Comparison of ENCODE assay signal across 8 mouse cellular contexts in genomic region chrX:164419955-164420354, GRCm38 (mm10). TPM values are rescaled to one million over a fixed set of nuclear protein-coding genes. Genes with fewer than 3 reads are reported as not detected.
DNase-seq lines count a peak whose midpoint lies in the region; ATAC-seq and TF ChIP-seq lines count a peak whose summit lies in the region.

No protein-coding gene starts in this region.

- H3K9ac ChIP-seq in forebrain, embryonic 13.5 days: peak overlapping the region; percentile 70
- peak overlapping the region; percentile 75 for H3K9ac ChIP-seq in liver, embryonic 15.5 days

- WGBS in cerebellum, adult 2 months: 9% methylated on average over 13 of the region's 13 CpGs
- 32% methylated on average over 12 of the region's 13 CpGs for WGBS in forebrain, embryonic 13.5 days
- whole genome bisulfite sequencing in liver, embryonic 15.5 days (ENCODE audit: insufficient replicate concordance): 23% methylated on average over 13 of the region's 13 CpGs

- H3K4me3 ChIP-seq in cerebellum, adult 2 months (replicated peaks; ENCODE audit: insufficient read depth, low read depth, low read length): peak overlapping the region; percentile 100
- H3K4me3 ChIP-seq in C2C12 (ENCODE audit: insufficient read depth, poor library complexity, severe bottlenecking): peak overlapping the region; percentile 43
- peak overlapping the region; percentile 50 for H3K4me3 ChIP-seq in forebrain, embryonic 13.5 days
- peak overlapping the region; percentile 71 for H3K4me3 ChIP-seq in liver, embryonic 15.5 days (replicated peaks)

- no peak for TF ChIP-seq POLR2A in cerebellum, adult 2 months (IDR thresholded peaks at IDR 0.05; ENCODE audit: borderline replicate concordance, insufficient read depth, low read length)

- peak overlapping the region; percentile 80 for H3ac ChIP-seq in C2C12 (ENCODE audit: control insufficient read depth, insufficient read length, low read depth)

- peak overlapping the region; percentile 60 for H3K4me2 ChIP-seq in forebrain, embryonic 13.5 days
- peak overlapping the region; percentile 67 for H3K4me2 ChIP-seq in liver, embryonic 15.5 days

- no peaks in the 10 kb centered on the region for H3K27me3 ChIP-seq in cerebellum, adult 2 months (ENCODE audit: control insufficient read depth, insufficient read depth, low read length)
- H3K27me3 ChIP-seq in C2C12 (ENCODE audit: control insufficient read depth, insufficient read depth, insufficient read length): no peaks in the 10 kb centered on the region
- H3K27me3 ChIP-seq in forebrain, embryonic 13.5 days: no peaks in the 10 kb centered on the region
- H3K27me3 ChIP-seq in liver, embryonic 15.5 days: no peaks in the 10 kb centered on the region

- TF ChIP-seq CTCF in cerebellum, adult 2 months (IDR thresholded peaks at IDR 0.05; ENCODE audit: borderline replicate concordance, insufficient read depth, low read depth, low read length): no peak
- no peak for TF ChIP-seq CTCF in C2C12 (IDR thresholded peaks at IDR 0.05; ENCODE audit: control insufficient read depth, insufficient read depth, insufficient read length)

- peak; percentile 37; the same call in 1 of the 2 replicates for ATAC-seq in forebrain, embryonic 13.5 days
- ATAC-seq in liver, embryonic 15.5 days (ENCODE audit: insufficient read depth): peak; percentile 22

- peaks cover 15% of the 10 kb centered on the region for H3K79me3 ChIP-seq in C2C12 (ENCODE audit: low read depth)

- no peak for DNase-seq in cerebellum, adult 2 months
- no peak for DNase-seq in cerebellum, adult 11-12 months
- no peak for DNase-seq in layer of hippocampus, adult 8-10 months (ENCODE audit: low spot score in 2 of 2)
- DNase-seq in right cerebral cortex, postnatal 14 days: no peak
- no peak for DNase-seq in kidney, adult 9 months

- no peaks in the 10 kb centered on the region for H3K9me3 ChIP-seq in forebrain, embryonic 13.5 days (replicated peaks)
- no peaks in the 10 kb centered on the region for H3K9me3 ChIP-seq in liver, embryonic 15.5 days (replicated peaks)

- peaks cover 18% of the 10 kb centered on the region for H3K79me2 ChIP-seq in C2C12 (ENCODE audit: control insufficient read depth, insufficient read depth)

- peaks cover 8% of the 10 kb centered on the region for H3K36me3 ChIP-seq in C2C12 (ENCODE audit: control insufficient read depth, insufficient read depth)
- peaks cover 9% of the 10 kb centered on the region; the same call in 1 of the 2 replicates for H3K36me3 ChIP-seq in forebrain, embryonic 13.5 days (ENCODE audit: poor library complexity, severe bottlenecking)
- peaks cover 18% of the 10 kb centered on the region for H3K36me3 ChIP-seq in liver, embryonic 15.5 days (replicated peaks)

- H3K4me1 ChIP-seq in cerebellum, adult 2 months (ENCODE audit: control insufficient read depth, insufficient read depth, low read length): no peaks in the 10 kb centered on the region
- H3K4me1 ChIP-seq in forebrain, embryonic 13.5 days: peaks cover 10% of the 10 kb centered on the region
- H3K4me1 ChIP-seq in liver, embryonic 15.5 days (replicated peaks): peaks cover 20% of the 10 kb centered on the region

- peak overlapping the region; percentile 93 for H3K27ac ChIP-seq in cerebellum, adult 2 months (ENCODE audit: insufficient read depth, low read length)
- no peak overlapping the region for H3K27ac ChIP-seq in forebrain, embryonic 13.5 days
- peak overlapping the region; percentile 83 for H3K27ac ChIP-seq in liver, embryonic 15.5 days (replicated peaks)

TF ChIP-seq in C2C12, 6 proteins besides CTCF, POLR2A, EP300 and RAD21:
- TF ChIP-seq FOSL1 (IDR thresholded peaks at IDR 0.05; ENCODE audit: insufficient read depth, low read length, poor library complexity, severe bottlenecking): no peak
- TF ChIP-seq MYOG (IDR thresholded peaks at IDR 0.05; ENCODE audit: control insufficient read depth, extremely low read depth, insufficient read length): no peak
- TF ChIP-seq MAX (IDR thresholded peaks at IDR 0.05): no peak
- TF ChIP-seq MYOD1 (IDR thresholded peaks at IDR 0.05; ENCODE audit: control insufficient read depth, insufficient read length, low read depth): no peak
- TF ChIP-seq USF1 (IDR thresholded peaks at IDR 0.05; ENCODE audit: low read depth): no peak
- TF ChIP-seq CEBPB (IDR thresholded peaks at IDR 0.05; ENCODE audit: low read depth): no peak

RNA-seq across cellular contexts. Expression of gene Piga, which starts 0.4 kb away (rescaled TPM):
- 7.9 and 8.8 TPM in 2 replicates for polyA plus RNA-seq in cerebellum, adult 2 months (2012; rRNA removed)
- polyA plus RNA-seq in C2C12 (2012; fragmentation: generic; extraction: Trizol): 3.2 TPM
- polyA plus RNA-seq in forebrain, embryonic 13.5 days (2015; fragmentation: Nextera tagmentation; extraction: Ambion mirVana): 10.7 TPM in 2 replicates
- polyA plus RNA-seq in liver, embryonic 15.5 days (2015; fragmentation: Nextera tagmentation; extraction: Ambion mirVana): 11.8 and 12.2 TPM in 2 replicates
- 1 to 10 TPM; 5.7 to 8.8 (median 7.3) TPM for total RNA-seq in layer of hippocampus, adult 8-10 months (2022)

RNA-seq across cellular contexts. Expression of gene Asb11, which starts 16.8 kb away (rescaled TPM):
- 0.31 and 0.52 TPM in 2 replicates for polyA plus RNA-seq in cerebellum, adult 2 months (2012; rRNA removed)
- polyA plus RNA-seq in C2C12 (2012; fragmentation: generic; extraction: Trizol): not detected
- polyA plus RNA-seq in forebrain, embryonic 13.5 days (2015; fragmentation: Nextera tagmentation; extraction: Ambion mirVana): not detected in 2 replicates
- polyA plus RNA-seq in liver, embryonic 15.5 days (2015; fragmentation: Nextera tagmentation; extraction: Ambion mirVana): 0.08 and 0.12 TPM in 2 replicates
- 1 to 10 TPM; 1.5 to 4.2 (median 2.6) TPM for total RNA-seq in layer of hippocampus, adult 8-10 months (2022)

RNA-seq across cellular contexts. Expression of gene Vegfd, which starts 46.8 kb away (rescaled TPM):
- 0.46 and 0.52 TPM in 2 replicates for polyA plus RNA-seq in cerebellum, adult 2 months (2012; rRNA removed)
- polyA plus RNA-seq in C2C12 (2012; fragmentation: generic; extraction: Trizol): 2.8 TPM
- 0.23 and 0.35 TPM in 2 replicates for polyA plus RNA-seq in forebrain, embryonic 13.5 days (2015; fragmentation: Nextera tagmentation; extraction: Ambion mirVana)
- polyA plus RNA-seq in liver, embryonic 15.5 days (2015; fragmentation: Nextera tagmentation; extraction: Ambion mirVana): 0.76 and 1.1 TPM in 2 replicates
- 1 to 10 TPM; 3.0 to 6.1 (median 5.0) TPM for total RNA-seq in layer of hippocampus, adult 8-10 months (2022)

Comparison
In these comparisons a context has a peak if more than half of its experiments do, and no peak if none do; other contexts are left out.
1. H3K4me3 ChIP-seq: peak in every context shown above with its lines; median percentile 100 in cerebellum, adult 2 months; 71 in liver, embryonic 15.5 days; 50 in forebrain, embryonic 13.5 days; 43 in C2C12.